Mouse (Mus musculus): ENCODE measurements around the gene Fbxl14. TPM values are rescaled to one million over a fixed set of nuclear protein-coding genes. Genes with fewer than 3 reads are reported as not detected.

The Fbxl14 gene
- 5.3 and 6.1 TPM in 2 replicates for polyA plus RNA-seq (2015; fragmentation: Nextera tagmentation; extraction: Ambion mirVana)

DNA sequence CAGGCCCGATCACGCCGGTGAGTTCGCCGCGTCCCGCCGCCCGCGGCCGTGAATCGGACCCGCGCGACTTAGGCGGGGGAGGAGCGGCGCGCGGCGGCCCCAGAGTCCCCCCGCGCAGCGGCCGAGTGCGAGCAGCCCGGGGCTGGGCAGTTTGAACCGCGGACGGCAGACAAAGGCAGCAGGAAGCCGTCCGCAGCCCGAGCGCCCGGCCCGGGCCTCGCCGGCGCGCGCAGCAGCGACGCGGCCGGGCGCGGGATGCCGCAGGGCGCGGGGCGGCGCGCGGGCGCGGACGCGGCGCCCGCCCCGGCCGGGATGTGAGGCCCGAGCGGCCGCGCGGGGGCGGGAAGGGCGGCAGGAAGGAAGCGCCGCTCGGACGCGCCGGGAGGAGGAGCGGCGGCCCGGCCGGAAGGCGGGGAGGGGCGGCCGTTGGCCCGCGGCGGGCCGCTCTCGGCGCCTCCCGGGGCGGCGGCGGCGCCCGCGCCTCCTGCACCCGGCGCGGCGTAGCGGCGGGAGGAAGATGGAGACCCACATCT, at the start of gene Fbxl14:
Gene Fbxl14 (plus strand): TSS at position 326 of the 533 bp plus-strand sequence.

Other genes with a start within 250 kb of the Fbxl14 start
- 0.04 TPM in 2 replicates for gene Cacna2d4, start 243.1 kb upstream of the Fbxl14 start, polyA plus RNA-seq (2015; fragmentation: Nextera tagmentation; extraction: Ambion mirVana)
- 0.18 TPM in 1 of 2 replicates, not detected in the other for gene Lrtm2, start 148.9 kb upstream of the Fbxl14 start, polyA plus RNA-seq (2015; fragmentation: Nextera tagmentation; extraction: Ambion mirVana)
- gene Adipor2, start 62.0 kb upstream of the Fbxl14 start, polyA plus RNA-seq (2015; fragmentation: Nextera tagmentation; extraction: Ambion mirVana), result 33.8 and 35.8 TPM in 2 replicates
- gene Wnt5b, start 64.7 kb downstream of the Fbxl14 start, polyA plus RNA-seq (2015; fragmentation: Nextera tagmentation; extraction: Ambion mirVana), result 3.4 and 4.2 TPM in 2 replicates

All from spleen, postnatal 0 days (tissue).